Mouse (Mus musculus) fibroblast of lung, adult 2 months (primary cell): ENCODE results near the gene Apc2.

Source experiments
- DNase-seq: peaks from one replicate; pipeline ENCODE4 v3.0.0-alpha.2; 2011; ENCODE audit warnings: low read depth

Gene Apc2

DNA sequence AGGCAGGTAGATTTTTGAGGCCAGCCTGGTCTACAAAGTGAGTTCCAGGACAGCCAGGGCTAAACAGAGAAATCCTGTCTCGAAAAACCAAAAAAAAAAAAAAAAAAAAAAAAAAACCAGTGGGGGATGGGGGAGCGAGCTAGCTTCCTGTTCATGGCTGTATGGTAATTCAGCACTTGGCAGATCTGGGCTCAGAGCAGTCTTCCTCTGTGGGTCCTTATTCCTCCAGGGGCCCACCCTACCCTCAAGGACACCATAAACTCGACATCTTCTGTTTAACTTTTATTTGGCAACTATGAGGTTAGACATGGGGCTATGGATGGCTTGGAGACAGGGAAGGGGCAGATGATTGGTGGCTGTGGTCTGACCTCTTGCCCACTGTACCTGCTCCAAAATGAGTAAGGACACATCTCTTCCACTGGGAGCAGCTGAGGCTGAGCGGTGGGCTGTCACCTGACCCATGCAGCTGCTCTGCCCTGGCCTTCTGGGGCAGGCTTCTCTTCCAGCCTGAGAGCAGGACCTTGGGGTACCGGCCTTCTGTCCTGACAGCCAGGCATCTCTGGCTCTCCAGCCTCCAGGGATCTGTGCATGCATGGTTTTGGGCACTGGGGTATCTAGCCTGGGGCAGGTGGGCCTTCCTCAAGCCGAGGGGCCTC is 25.4 kb downstream of the Apc2 start:
- DNase-seq = no peak

DNA sequence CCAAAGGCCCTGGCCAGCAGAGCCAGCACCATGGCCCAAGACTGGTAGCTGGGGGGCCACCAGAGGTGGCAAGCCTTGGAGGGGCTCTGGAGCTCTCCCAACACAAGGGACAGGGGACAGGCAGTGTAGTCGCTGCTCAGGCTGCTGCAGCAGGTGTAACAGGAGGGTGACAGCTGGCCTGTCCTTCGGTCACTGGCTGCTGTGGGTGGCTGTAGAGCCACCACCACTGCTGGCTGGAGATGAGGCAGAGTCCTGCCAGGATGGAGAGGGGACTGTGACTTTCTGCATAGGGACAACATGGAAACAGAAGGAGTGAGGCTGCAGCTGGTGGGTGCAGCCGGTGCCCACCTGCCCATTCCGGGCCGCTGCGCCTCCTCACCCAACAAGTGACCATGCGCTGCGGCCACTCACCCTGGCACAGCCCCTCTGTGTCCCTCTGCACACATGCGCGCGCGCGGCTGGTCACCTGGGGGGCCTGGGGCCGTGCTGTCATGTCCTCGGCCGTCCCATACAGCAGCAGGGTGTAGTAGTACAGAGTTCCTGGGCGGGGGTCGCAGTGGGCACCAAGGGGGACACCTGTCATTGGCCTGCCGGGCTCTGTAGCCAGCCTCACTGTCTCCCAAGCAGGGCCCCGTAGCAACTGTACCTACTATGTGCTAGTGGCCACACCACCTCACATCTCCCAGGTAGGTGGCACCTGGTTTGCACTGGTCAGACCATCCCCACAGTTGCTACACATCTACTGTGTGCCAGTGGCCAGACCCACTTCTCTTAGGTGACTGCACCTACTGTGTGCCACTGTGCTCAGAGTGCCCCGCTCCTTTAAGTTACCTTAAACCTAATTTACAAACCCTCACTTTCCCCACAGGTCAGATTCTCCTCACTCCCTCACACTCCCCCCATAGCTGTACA is 26.1 kb downstream of the Apc2 start:
- DNase-seq = no peak

DNA sequence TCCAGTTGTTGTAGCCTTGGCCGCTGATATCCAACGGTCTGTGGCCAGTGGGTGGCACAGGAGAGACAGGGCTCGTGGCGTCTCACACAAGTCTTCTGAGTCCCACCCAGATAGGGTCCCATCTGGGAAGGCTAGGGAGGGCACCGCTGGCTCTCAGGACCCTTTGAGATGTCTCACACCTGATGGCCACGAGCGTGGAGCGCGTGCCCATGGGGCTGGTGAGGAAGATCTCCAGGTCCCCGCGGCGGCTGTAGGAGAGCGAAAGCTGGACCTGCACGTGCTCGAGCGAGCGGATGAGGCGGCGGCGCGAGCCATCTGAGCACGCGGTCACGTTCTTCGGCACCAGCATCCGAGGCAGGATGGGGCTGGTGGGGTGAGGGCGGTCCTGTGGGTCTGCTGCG is 27.0 kb downstream of the Apc2 start:
- DNase-seq = no peak

DNA sequence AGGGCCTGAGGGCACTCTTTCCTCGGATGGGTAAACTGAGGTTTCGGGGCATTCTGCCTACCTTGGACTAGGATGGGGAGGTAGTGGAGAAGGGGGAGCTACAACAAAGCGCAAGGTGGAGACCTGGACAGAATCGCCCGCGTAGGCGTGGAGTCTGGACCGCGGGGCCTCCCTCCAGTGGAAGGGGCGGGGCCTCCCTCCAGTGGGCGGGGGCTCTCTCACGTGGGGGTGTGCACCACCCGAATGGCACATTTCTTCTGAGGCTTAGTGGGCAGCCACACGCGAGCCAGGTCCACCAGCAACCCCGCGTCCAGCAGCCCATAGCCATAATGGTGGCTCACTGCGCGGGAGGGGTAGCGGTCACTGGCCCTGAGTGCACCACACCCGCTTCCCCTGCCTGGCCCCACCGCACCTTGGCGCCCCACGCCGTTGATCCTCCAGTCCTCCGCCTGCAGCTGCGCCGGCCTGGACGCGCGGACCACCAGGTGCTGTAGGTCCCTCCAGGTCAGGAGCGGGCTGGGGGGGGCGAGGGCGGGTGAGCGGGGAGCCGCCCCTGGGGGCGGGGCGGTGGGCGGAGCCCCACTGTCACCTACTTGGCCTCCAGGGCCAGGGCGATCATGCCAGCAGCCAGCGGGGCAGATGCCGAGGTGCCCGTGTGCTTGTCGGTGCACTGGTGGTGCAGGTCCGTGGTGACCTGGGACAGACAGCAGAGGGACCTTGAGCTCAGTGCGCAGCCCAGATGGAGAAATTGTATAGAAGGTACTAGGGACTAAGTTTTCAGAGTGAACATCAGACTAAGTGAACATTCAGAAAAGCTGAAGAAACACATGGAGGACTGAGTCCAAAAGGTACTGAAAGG is 27.7 kb downstream of the Apc2 start:
- no peak for DNase-seq

DNA sequence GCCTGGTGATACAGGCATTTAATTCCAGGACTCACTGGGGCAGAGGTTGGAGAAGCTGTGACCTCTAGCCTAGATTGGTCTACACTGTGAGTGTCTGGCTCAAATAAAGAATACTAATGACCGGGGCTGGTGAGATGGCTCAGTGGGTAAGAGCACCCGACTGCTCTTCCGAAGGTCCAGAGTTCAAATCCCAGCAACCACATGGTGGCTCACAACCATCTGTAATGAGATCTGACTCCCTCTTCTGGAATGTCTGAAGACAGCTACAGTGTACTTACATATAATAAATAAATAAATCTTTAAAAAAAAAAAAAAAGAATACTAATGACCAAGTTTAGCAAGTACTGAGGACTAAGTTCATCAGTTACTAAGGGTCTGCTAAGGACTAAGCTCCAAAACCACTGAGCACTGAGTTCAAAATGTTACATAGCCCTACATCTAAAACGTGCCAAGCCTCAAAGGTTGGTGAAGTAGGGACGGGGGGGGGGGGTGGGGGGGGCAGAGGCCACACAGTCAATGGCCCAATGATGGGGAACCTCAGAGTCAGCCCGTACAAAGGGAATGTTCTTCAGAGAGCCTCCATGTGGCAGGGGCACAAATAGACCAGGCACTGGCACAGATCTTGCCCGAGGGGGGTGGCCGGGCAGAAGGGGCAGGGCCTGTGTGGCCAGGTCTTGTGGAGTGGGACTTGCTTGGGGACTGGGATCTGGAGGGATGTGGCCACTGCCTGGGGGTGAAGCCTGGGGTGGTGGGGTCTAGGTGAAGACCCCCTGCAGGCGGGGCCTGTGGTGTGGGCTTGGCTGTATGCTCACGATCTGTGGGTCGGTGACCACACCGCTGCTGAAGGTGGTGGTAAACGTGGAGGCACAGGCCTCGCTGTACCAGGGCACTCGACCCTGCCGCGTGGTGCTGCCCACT is 28.6 kb downstream of the Apc2 start:
- DNase-seq = no peak

DNA sequence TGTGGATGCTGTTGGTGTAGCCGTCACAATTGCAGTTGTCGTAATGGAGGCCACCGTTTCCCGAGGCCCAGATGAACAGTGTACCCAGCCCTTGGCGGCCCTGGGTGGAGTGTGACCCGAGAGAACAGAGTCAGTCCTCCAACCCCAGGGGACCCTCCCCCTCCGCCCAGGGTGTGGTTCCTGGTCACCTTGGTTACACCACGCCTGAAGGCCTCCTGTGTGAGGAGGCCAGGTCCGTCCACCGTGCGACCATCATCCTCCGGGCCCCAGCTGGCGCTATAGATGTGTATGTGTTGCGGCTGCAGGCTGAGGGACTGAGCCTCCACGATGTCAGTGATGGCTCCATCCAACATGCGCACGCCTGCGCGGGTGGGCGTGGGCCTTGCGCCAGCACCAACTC is 29.3 kb downstream of the Apc2 start:
- no peak for DNase-seq

DNA sequence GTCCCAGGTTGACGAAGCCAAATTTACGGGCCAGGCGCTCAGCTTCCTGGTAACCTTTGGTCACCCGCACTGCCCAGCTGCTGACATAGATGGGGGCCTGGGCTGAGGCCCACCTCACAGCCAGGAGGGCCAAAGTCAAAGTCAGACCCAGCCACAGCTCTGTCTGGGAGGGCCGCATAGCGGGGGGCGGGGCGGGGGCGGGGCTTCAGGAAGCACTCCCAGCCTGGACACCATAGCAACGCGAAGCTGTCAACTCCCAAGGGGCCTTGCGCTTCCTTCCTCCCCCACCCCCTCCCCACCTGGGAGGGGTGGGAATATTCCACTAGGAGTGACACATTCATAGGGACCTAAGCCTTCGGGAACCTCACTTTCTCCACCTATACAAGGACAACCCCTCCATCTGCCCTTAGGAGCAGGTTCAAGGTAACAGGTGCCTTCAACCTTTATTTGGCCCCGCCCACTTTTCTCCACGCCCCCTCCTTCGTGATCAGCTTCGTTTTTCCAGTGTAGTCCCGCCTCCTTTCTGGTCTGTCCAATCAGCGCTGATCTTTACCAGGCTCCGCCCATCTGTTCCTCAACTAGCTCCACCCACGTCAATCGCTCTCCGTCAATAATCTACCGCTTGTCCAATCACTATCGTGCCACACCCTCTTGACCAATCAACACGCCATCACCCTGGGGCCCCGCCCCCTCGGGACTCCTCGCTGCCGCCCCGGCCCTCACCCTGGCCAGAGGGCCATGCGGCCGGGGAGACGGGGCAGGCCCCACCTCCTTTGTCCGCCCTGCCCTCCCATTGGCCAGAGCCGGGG is 33.7 kb downstream of the Apc2 start, which contains the start of the genes Pcsk4 and Reep6:
TSS of gene Pcsk4 (minus strand) at position 226 of the 809 bp plus-strand sequence.
TSS of gene Reep6 (plus strand) at position 681 of the 809 bp plus-strand sequence.
- peak; percentile 90 for DNase-seq

DNA sequence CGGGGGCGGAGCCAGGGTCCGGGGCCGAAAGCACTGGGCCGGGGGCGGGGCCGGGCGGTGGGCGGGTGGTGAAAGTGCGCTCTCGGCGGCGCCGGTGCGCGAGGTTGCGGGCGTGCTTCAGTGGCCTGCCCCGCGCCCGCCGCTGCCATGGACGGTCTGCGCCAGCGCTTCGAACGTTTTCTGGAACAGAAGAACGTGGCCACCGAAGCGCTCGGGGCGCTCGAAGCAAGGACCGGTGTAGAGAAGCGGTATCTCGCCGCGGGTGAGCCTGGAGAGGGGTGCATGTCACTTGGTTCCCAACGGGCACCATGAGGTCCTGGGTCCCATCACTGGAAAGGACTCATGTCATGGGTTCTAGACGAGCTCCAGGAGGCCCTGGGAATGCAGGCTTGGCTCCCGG is 34.3 kb downstream of the Apc2 start:
- DNase-seq = no peak

DNA sequence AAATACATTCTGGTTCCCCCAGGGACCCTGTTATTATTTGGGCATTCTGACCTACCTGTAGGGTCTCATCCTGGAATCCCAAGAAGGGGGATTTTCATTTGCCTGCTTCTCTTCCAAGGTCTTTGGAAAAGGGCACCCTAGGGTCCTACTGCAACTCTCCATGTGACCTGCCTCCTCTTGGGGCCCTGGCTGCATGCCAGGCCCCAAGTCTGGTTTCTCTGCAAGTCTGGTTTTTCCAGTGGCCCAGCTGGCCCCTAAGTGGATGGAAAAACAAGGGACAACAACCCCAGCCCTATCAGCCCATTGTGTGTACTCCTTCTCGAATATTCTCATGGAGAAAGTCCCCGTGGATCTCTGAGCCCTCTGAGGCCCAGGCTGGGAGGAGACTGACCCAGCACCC is 35.1 kb downstream of the Apc2 start:
- no peak for DNase-seq

DNA sequence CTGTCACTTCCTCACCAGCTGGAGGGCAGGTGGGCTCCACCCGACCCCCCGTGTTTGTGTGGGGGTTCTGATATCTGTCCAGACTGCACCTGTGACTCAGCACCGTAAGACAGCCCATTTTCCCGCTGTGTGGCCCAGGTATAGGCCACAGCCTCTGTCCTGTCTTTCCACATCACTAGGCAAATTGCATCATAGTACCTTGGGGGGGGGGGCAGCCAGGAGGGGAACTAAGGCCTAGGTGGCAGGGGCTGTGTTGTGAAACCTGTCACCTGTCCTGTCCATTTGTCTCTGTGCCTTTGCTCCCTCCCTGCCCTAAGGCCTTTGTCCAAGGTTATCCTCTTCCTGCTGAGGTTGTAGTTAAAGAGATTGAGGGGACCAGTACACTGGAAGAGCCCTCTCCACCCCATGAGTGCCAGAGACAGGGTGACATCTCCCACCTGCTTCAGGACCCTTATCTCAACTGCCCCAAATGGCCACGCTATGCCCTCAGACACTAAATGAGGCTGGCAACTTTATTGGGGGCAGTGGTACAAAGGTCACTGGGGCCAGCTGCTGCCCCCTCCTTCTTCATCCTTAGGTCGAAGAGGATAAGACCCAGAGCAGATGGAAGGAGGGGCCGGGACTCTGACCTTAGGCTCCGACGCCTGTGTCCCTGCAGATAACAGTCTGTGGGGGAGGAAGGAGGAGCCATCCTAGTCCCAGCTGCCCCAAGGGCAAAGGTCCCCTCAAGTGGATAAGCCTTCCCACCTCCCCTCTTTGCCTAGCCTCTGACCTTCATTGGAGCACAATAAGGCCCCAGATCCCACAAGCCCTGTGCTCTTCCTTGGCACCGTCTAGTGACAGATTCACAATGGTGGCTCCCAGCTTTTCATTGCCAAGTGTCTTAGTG is 36.1 kb downstream of the Apc2 start:
- DNase-seq = no peak

DNA sequence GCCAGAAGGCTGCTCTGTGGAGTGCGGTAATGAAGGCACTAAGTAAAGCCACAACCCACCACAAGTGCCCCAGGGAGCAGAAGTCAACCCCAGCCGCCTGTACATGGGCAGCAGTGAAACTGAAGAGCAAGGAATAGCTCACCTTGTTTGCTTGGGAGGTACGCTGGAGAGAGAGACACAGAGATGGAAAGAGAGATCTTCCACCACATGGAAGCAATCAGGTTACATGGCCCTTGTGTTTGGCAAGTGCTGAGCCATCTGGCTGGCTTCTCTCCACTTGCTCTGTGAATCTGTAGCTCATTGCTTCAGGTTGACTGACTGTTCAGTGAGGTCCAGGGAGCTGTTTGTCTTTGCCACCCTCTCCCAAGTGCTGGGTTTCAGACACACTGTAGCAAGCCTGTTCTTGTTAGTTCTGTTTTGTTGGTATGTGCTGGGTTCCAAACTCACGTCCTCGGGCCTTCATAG is 36.8 kb downstream of the Apc2 start:
- DNase-seq = no peak

DNA sequence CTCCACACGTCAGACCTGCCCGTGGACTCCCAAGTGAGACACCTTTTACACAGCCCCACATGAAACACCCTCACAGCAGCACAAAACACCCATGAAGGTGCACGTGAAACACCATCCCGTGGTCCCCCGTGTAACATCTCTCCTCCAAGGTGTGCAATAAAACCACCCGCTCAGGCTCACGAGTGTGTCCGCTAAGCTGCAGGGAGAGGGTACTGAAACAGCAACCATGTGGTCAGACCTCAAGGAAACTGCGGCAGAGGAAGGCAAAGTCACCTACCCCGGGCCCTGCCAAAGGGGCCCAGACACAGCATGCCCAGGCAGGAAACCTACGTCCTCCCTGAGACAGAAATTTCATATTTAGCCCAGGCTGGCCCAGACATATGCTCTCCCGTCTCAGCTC is 40.5 kb downstream of the Apc2 start:
- no peak for DNase-seq

DNA sequence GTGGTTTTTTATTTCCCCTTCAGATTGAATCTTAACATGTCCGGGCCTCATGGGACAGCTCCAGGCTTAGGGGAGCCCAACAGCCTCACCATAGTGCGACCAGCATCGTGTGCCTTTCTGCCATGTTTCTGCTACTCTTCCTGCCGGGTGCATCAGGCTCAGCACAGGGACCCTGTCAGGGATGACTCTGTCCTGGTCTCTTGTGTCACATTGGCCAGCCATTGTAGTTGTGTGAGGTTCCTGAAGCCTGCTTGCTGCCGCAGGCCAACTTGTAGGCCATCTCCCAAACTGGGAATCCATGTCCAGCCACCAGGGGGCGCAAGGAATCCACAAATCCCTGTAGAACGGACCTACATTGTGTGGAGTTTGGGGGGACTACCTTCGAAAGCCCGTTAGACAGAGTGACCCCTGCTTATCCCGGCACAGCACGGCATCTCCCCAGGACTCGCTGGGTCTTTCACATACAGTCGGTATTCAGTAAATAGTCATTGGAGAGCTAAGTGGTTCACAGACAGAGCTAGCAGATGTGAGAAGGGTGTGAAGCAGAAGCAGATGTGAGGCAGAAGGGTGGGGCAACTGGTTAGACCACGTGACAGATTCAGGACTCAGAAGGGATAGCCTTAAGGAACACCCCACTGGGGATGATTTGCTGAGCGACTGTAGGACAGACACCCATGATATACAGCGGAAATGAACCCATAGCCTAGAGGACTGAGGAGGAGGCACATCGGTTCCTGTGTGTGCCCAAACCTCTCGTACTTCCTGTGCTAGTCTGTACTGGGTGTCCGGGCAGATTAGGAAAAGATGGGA is 44.4 kb downstream of the Apc2 start:
- peak; percentile 62 for DNase-seq

DNA sequence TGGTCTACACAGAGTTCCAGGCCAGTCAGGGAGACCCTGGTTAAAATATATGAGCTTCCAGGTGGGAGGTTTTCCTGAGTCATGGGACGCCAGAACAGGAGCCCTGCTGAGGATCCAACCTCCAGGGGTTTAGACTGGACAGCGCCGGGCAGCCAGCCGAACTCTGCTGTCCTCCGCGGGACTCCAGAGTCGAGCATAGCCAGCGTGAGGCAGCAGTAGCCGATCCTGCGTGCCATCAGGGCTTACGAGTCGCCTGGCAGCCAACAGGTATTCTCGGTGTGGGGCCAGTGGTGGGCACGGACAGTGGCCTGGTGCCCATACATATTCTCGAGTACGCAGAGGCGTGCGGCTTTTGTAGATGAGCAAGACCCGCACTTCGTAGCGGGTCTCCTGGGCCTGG is 45.2 kb downstream of the Apc2 start:
- no peak for DNase-seq

DNA sequence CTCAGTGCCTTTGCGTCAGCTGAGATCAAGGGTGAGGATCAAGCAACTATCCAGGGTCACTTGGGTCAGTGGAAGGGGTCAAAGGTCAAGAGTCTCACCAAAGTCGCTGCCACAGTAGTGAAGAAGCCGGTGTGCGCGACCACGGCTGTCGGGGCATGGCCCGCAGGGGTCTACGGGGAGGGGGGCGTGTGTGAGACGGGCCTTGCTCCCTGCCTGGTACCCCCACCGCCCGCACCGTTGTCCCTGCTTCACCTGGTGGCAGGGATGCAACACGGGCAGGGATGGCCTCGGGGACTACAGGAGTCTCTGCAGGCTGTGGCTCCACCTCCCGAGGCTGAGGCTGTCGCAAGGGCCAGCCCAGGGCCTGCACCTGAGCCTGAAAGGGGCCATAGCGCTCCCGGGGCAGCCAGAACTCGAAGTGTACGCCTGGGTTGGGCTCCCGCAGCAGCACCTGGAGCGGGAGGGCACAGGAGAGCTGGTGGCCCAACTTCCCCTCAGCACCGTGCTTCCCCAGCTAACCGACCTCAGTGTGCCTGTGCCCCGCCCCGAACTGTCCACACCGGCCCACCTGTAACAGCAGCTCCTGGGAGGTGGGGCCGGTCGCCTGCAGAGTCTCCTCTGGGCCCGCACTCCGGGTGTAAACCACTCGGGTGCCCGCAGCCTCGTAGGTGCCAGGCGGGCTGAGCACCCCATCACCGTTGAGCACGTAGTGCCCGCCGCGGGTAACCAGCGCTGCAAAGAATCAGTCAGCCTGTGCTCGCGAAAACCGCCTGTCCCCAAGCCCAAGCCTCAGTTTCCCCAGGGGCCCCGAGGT is 45.9 kb downstream of the Apc2 start:
- DNase-seq = no peak

DNA sequence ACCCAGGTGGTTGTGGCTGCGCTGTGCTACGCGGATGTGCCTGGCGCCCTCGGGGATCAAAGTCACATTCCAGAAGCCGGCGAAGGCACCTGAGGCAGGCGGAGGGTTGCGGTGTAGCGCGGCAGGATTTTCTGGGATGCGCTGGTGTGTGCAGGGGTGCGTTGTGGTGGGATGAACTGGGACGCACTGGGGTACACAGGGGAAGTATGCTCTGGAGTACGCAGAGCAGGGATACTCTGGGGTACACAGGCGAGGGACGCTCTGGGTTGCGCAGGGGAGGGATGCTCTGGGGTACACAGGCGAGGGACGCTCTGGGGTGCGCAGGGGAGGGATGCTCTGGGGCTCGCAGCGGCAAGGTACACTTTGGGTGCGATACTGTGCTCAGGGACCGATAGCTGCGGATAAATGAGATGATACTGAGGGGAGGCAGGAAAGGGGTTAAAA is 46.5 kb downstream of the Apc2 start:
- DNase-seq = no peak

DNA sequence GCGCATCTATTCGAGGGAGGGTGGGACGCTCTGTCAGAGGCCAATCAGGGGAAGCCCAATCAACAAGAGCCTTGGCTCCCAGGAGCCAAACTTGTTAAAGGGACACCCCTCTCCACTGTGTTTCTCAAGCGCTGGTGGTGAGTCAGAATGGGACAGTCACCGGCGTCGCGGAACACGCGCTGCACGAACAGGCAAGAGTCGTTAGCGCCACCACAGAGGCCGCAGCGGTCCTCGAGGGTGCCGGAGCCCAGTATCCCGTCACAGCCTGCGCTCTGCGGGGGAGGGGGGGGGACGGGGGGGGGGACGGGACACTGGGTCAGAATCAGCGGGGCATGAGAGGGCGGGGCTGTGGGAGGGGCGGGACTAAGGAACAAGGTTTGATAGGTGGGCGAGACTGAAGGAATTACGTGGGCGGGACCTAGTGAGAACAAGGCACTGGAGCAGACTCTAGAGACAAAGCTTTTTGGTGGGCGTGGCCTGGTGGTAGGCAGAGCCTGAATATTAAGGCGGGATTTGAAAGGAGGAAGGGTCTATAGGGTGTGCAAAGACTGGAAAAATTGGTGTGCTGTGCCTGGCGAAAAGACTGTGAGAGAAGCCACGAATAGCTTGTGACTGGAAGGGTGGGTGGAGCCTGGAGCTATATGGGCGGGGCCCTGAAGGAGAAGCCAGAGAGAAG is 47.1 kb downstream of the Apc2 start:
- no peak for DNase-seq
